Mouse (Mus musculus) CH12.LX (cell line): ENCODE measurements around the gene Gm20431.

Source experiments
- CTCF ChIP-seq, 2 experiments: IDR thresholded peaks in 1 of 2; conservative IDR thresholded peaks in 1 of 2; 2 replicates each; pipeline ENCODE4 v1.5.1; 2011 to 2012; ENCODE audit warnings: low read depth in 2 of 2, low read length in 2 of 2, improper control_type of control experiment in 1 of 2, inconsistent platforms in 1 of 2, mild to moderate bottlenecking in 1 of 2, moderate library complexity in 1 of 2
- EP300 ChIP-seq: IDR thresholded peaks from 2 replicates; pipeline ENCODE4 v1.6.1; 2011; ENCODE audit warnings: low read length, improper control_type of control experiment
- MAFK ChIP-seq: IDR thresholded peaks from 2 replicates; pipeline ENCODE4 v1.6.1; 2011; ENCODE audit warnings: low read length, improper control_type of control experiment; ENCODE audit not compliant: insufficient replicate concordance
- SMC3 ChIP-seq: IDR thresholded peaks from 2 replicates; pipeline ENCODE4 v1.6.1; 2011; ENCODE audit warnings: low read depth, low read length, improper control_type of control experiment
- TCF12 ChIP-seq: IDR thresholded peaks from 2 replicates; pipeline ENCODE4 v1.6.1; 2014; ENCODE audit warnings: low read depth, mild to moderate bottlenecking, inconsistent platforms, low read length, improper control_type of control experiment

DNA sequence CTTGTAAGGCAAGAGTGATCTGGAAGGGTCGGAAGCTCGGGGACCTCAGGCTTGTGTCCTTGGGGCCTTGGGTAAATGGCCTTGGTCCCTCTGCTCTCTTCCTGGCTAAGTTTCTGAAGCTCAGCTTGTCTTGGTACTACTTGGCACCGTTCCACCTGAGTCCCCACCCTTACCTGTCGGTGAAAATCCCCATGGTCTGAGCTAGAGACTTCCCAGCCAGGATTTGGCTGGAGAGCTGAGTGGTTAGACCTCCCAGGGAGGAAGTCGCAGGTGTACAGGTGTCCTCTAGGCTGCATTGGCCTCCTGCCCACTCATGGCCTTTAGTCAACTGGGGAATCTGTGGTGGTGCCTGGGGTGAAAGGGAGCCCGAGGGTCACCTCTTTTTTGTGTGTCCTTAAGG lies 90.5 kb downstream of the Gm20431 start:
- TF ChIP-seq CTCF (conservative IDR thresholded peaks at IDR 0.05 in 1 of 2, IDR thresholded peaks at IDR 0.05 in 1 of 2; ENCODE audit: low read depth in 2 of 2, low read length in 2 of 2) (no peak), SMC3 (no peak), MAFK (no peak), EP300 (no peak), TCF12 (no peak)
